Mouse (Mus musculus): Measurements from ENCODE around the gene Scgb1b2. TPM values are rescaled to one million over a fixed set of nuclear protein-coding genes. Genes with fewer than 3 reads are reported as not detected.

Scgb1b2 gene
- total RNA-seq (2021), result not detected

DNA sequence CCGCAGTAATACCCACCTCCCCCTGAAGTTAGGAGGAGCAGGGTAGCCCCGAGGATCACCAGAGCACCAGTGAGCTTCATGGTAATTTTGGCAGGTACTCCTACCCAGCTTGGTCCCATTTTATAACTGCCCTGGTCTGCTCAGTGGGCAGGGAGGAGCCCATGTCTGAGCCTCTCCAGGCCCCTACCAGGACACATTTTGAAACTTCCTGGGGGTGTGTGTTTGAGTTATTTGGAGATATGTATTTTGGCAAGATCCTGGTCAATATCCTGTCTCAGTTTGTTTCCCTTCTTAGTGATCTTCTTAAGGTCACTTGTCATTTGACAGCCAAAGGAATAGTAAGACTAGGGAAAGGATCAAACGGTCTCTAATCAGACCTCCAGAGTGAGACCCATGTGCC lies at the start of gene Scgb1b2:
Gene Scgb1b2, minus strand, starts transcription at position 101 of the 400 bp plus-strand sequence.
- intact Hi-C loops (cut with DNase I), result no loop called here

DNA sequence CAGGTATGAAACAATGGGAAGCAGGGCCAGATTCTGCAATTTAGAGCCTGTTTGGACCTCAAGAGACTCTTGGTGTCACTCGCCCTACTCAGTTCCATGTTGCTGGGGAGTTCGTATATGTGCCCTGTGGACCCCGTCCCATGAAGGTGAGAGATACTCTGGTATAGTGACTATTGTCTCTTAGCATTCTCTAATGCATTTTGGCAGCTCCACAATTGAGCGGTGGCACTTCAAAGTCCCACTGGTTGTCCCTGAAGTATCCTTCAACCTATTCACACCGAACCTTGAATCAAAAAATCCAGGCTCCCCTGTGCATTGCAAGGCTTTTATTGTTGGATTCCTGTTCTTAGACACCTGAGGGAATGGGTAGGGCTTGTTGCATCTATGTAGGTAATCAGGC lies 1.4 kb downstream of the Scgb1b2 start, which contains the start of gene Scgb2b2:
Gene Scgb2b2, plus strand, starts transcription at position 301 of the 400 bp plus-strand sequence.
- DNase-seq (ENCODE audit: low spot score), result no peak
- intact Hi-C loops (cut with DNase I), result no loop called here

More for the DNA sequence above, at the start of gene Scgb1b2:
- DNase-seq (ENCODE audit: low spot score), result no peak

Other genes with a start within 250 kb of the Scgb1b2 start
- gene Fxyd5, start 249.3 kb downstream of the Scgb1b2 start, total RNA-seq (2021), result 10 to 100 TPM; 26.1 to 31.0 TPM
- 1 to 10 TPM in 1 of 2 experiments, under 1 TPM in 1; 0.70 to 1.3 TPM for gene Fxyd7, start 240.4 kb downstream of the Scgb1b2 start, total RNA-seq (2021)
- 100 to 1,000 TPM; 861 to 862 TPM for gene Fxyd1, start 234.6 kb downstream of the Scgb1b2 start, total RNA-seq (2021)
- gene Lgi4, start 232.5 kb downstream of the Scgb1b2 start, total RNA-seq (2021), result 1 to 10 TPM; 2.6 to 4.8 TPM
- 1 to 10 TPM; 3.1 to 3.8 TPM for gene Fxyd3, start 215.1 kb downstream of the Scgb1b2 start, total RNA-seq (2021)
- 1 to 10 TPM; 2.1 to 3.4 TPM for gene Hpn, start 176.5 kb downstream of the Scgb1b2 start, total RNA-seq (2021)
- gene Scn1b, start 164.8 kb downstream of the Scgb1b2 start, total RNA-seq (2021), result 10 to 100 TPM; 21.2 to 21.8 TPM
- gene Gramd1a, start 135.9 kb downstream of the Scgb1b2 start, total RNA-seq (2021), result 10 to 100 TPM; 25.7 to 30.0 TPM
- gene Scgb2b2, start 1.3 kb downstream of the Scgb1b2 start, total RNA-seq (2021), result not detected
- not detected for gene Scgb2b3, start 70.3 kb upstream of the Scgb1b2 start, total RNA-seq (2021)
- gene Scgb1b3, start 83.8 kb upstream of the Scgb1b2 start, total RNA-seq (2021), result not detected

Data from heart, postnatal 25 days (tissue).